Comparison of ENCODE assay signal across 8 mouse cellular contexts in the genomic region with DNA sequence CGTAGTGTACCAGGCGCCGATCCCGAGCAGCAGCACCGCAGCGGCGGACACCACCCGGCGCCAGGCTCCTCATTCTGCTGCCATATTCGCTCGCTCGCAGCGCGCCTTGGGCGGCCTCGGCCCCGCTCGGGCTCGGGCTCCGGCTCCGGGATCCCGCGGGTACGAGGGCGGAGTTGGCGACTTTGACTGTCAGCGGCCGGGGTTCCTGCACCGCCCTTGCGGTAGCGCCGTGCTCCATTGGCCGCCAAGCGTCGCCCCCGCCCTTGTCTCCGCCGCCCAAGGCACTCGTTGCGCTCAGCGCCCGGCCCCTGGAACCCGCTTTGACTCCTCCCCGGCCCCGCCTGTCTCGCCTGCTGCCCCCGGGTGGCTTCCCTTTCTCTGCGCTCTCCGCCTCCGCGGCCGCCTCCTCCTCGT. TPM values are rescaled to one million over a fixed set of nuclear protein-coding genes. Genes with fewer than 3 reads are reported as not detected.
A peak's percentile ranks its signal among the peaks of the same experiment; 100 is the strongest.
DNase-seq lines count a peak whose midpoint lies in the region; ATAC-seq lines count a peak whose summit lies in the region.

A gene (minus strand): TSS at position 155 of the 414 bp plus-strand sequence.

- H3K9ac ChIP-seq in hindbrain, embryonic 14.5 days, result peak within 1 kb of the TSS; percentile 89

- peaks cover 18% of the 10 kb centered on the region for H3K27me3 ChIP-seq in hindbrain, embryonic 14.5 days (ENCODE audit: control insufficient read depth, insufficient read depth, low read length)

- H3K27ac ChIP-seq in hindbrain, embryonic 14.5 days, result peak within 1 kb of the TSS; percentile 89

- H3K4me2 ChIP-seq in hindbrain, embryonic 14.5 days (replicated peaks), result peak within 1 kb of the TSS; percentile 77

- H3K36me3 ChIP-seq in hindbrain, embryonic 14.5 days (replicated peaks; ENCODE audit: control insufficient read depth, insufficient read depth), result no peaks in the 10 kb centered on the region

- H3K9me3 ChIP-seq in hindbrain, embryonic 14.5 days (ENCODE audit: control insufficient read depth, low read length), result no peaks in the 10 kb centered on the region

- H3K4me3 ChIP-seq in hindbrain, embryonic 14.5 days (replicated peaks; ENCODE audit: low read length), result peak within 1 kb of the TSS; percentile 81

- under 1% methylated on average over 50 of the region's 53 CpGs for WGBS in hindbrain, embryonic 14.5 days

- peak; percentile 94 for ATAC-seq in hindbrain, embryonic 14.5 days (ENCODE audit: low FRiP score)

- peak; percentile 96 for DNase-seq in NIH3T3 (ENCODE audit: low read depth)
- peak; percentile 94 to 97 for DNase-seq in cerebellum, postnatal 14 days
- DNase-seq in frontal cortex, postnatal 25 days (ENCODE audit: low spot score in 2 of 2), result peak; percentile 85 to 90
- peak; percentile 88 for DNase-seq in hindbrain, embryonic 14.5 days (ENCODE audit: low spot score)
- DNase-seq in layer of hippocampus, postnatal 36 days, result peak; percentile 97 to 98
- DNase-seq in lung, postnatal 36 days, result peak; percentile 98
- DNase-seq in retina, postnatal 1 day, result peak; percentile 95
- peak; percentile 90 to 99 for DNase-seq in urinary bladder, adult 18-20 months (ENCODE audit: low spot score in 2 of 2)

- H3K4me1 ChIP-seq in hindbrain, embryonic 14.5 days (replicated peaks; ENCODE audit: control insufficient read depth, insufficient read depth, low read length), result peaks cover 42% of the 10 kb centered on the region

RNA-seq across cellular contexts. Expression of the gene that starts here (rescaled TPM):
- 3.6 and 3.7 TPM in 2 replicates for polyA plus RNA-seq in hindbrain, embryonic 14.5 days (2014; fragmentation: Nextera tagmentation; extraction: Ambion mirVana)
- 100 to 1,000 TPM in 1 of 2 experiments, 10 to 100 TPM in 1; 98.0 to 109 TPM for total RNA-seq in layer of hippocampus, postnatal 36 days (2021)

Comparison
In these comparisons a context has a peak if more than half of its experiments do, and no peak if none do; other contexts are left out.
1. Peak in every context shown above with its lines: DNase-seq, ATAC-seq, H3K4me3 ChIP-seq and H3K27ac ChIP-seq.